8 mouse cellular contexts compared by ENCODE assay signal in genomic region chr16:97610939-97611338, GRCm38 (mm10). TPM values are rescaled to one million over a fixed set of nuclear protein-coding genes. Genes with fewer than 3 reads are reported as not detected.
DNase-seq lines count a peak whose midpoint lies in the region; ATAC-seq and TF ChIP-seq lines count a peak whose summit lies in the region.

Gene Tmprss2, minus strand, starts transcription at chr16:97611195.

- no peaks in the 10 kb centered on the region for H3K36me3 ChIP-seq in heart, embryonic 15.5 days

- H3K9me3 ChIP-seq in heart, embryonic 15.5 days (replicated peaks), result no peaks in the 10 kb centered on the region

- peak within 1 kb of the TSS; percentile 88 for H3K4me2 ChIP-seq in heart, embryonic 15.5 days

- under 1% methylated on average over 30 of the region's 30 CpGs for WGBS in heart, embryonic 15.5 days

- TF ChIP-seq CTCF in layer of hippocampus, adult 2 months (conservative IDR thresholded peaks at IDR 0.05), result no peak

- H3K4me3 ChIP-seq in layer of hippocampus, adult 2 months, result peak within 1 kb of the TSS; percentile 22; the same call in 1 of the 2 replicates
- peak within 1 kb of the TSS; percentile 51 for H3K4me3 ChIP-seq in heart, embryonic 15.5 days

- H3K9ac ChIP-seq in heart, embryonic 15.5 days, result peak within 1 kb of the TSS; percentile 30

- no peak for ATAC-seq in heart, embryonic 15.5 days (replicated peaks; ENCODE audit: insufficient number of reproducible peaks, insufficient read depth, low FRiP score, low read depth)

- DNase-seq in layer of hippocampus, adult 2 months (ENCODE audit: low spot score in 2 of 2), result no peak
- DNase-seq in layer of hippocampus, postnatal 25 days (ENCODE audit: extremely low spot score in 1 of 2, low spot score in 1 of 2), result no peak
- peak; percentile 87 to 96 for DNase-seq in kidney, postnatal 25 days
- DNase-seq in lung, postnatal 36 days, result peak; percentile 87
- peak; percentile 29 for DNase-seq in testis, postnatal 14 days (ENCODE audit: low spot score)
- DNase-seq in thymus, postnatal 14 days, result no peak
- DNase-seq in frontal cortex, postnatal 14 days (ENCODE audit: low spot score in 2 of 2), result no peak

- peaks cover 13% of the 10 kb centered on the region for H3K4me1 ChIP-seq in heart, embryonic 15.5 days (replicated peaks)

- no peak within 1 kb of the TSS for H3K27ac ChIP-seq in layer of hippocampus, adult 2 months
- H3K27ac ChIP-seq in heart, embryonic 15.5 days, result no peak within 1 kb of the TSS

- H3K27me3 ChIP-seq in heart, embryonic 15.5 days, result peaks cover 53% of the 10 kb centered on the region

RNA-seq across cellular contexts. Expression of gene Tmprss2, which starts in this region (rescaled TPM):
- not detected for total RNA-seq in layer of hippocampus, adult 2 months (2021)
- not detected for total RNA-seq in layer of hippocampus, postnatal 25 days (2021)
- polyA plus RNA-seq in heart, embryonic 15.5 days (2015; fragmentation: Nextera tagmentation; extraction: Ambion mirVana), result 0.29 and 0.96 TPM in 2 replicates

Comparison
In these comparisons a context has a peak if more than half of its experiments do, and no peak if none do; other contexts are left out.
1. DNase-seq: peak in kidney, postnatal 25 days (2 of 2), lung, postnatal 36 days (single experiment) and testis, postnatal 14 days (single experiment); none in layer of hippocampus, adult 2 months (0 of 2), layer of hippocampus, postnatal 25 days (0 of 2), thymus, postnatal 14 days (single experiment) and frontal cortex, postnatal 14 days (0 of 2).